Mouse (Mus musculus): ENCODE data around the gene Vat1l.

GRCm38 (mm10) chr8:114251321-114252065 lies 46.1 kb downstream of the Vat1l start:
- no peak for TF ChIP-seq CTCF (IDR thresholded peaks at IDR 0.05; ENCODE audit: insufficient read depth, low read depth, low read length)
- TF ChIP-seq POLR2A (IDR thresholded peaks at IDR 0.05; ENCODE audit: insufficient read depth, low read depth, low read length) = no peak

Data from olfactory bulb, adult 2 months (tissue).